Comparison of ENCODE assay signal across 26 mouse cellular contexts in the genomic region with DNA sequence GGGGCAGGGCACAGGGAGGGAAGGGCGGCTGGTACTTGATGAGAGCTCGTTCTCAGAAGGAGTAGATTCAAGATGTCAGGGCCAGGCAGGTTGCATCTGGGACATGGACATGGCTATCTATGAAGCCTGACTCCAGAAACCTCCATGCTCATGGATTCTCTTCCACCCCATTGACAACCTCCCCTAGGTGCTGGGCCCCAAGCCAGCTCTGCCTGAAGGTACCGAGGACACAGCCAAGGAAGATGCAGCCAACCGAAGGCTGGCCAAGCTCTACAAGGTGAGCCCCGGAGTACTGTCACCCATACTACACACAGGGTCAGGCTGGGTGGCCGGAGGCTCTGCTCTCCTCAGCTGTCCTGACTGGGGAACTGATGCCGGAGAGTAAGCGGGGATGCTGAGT. TPM values are rescaled to one million over a fixed set of nuclear protein-coding genes. Genes with fewer than 3 reads are reported as not detected.
DNase-seq lines count a peak whose midpoint lies in the region; ATAC-seq lines count a peak whose summit lies in the region.
"Had no signal": no experiment of that assay in that cellular context is flagged by ENCODE, and none has a peak within 500 bp of the region (broad histone marks: within the 10 kb centered on the region; RNA-seq: fewer than 3 reads in every experiment).

No protein-coding gene starts in this region.

- no peak overlapping the region for H3K4me2 ChIP-seq in heart, embryonic 16.5 days (ENCODE audit: low read depth, low read length)
- H3K4me2 ChIP-seq in forebrain, embryonic 13.5 days = no peak overlapping the region
- H3K4me2 ChIP-seq: embryonic facial prominence, embryonic 15.5 days; forebrain, embryonic 15.5 days; heart, embryonic 11.5 days; hindbrain, embryonic 14.5 days; kidney, embryonic 15.5 days had no signal

- H3K4me3 ChIP-seq in heart, embryonic 16.5 days (ENCODE audit: low read length) = no peak overlapping the region
- no peak overlapping the region for H3K4me3 ChIP-seq in forebrain, embryonic 13.5 days
- H3K4me3 ChIP-seq: embryonic facial prominence, embryonic 15.5 days; erythroblast, embryonic 14.5 days; forebrain, embryonic 10.5 days; forebrain, embryonic 15.5 days; heart, adult 2 months; hindbrain, embryonic 10.5 days; kidney, embryonic 15.5 days had no signal

- H3K9ac ChIP-seq in heart, embryonic 16.5 days (ENCODE audit: low read length) = no peak overlapping the region
- H3K9ac ChIP-seq in forebrain, embryonic 13.5 days = no peak overlapping the region
- H3K9ac ChIP-seq: embryonic facial prominence, embryonic 15.5 days; forebrain, embryonic 15.5 days; hindbrain, embryonic 14.5 days; kidney, embryonic 15.5 days had no signal

- H3K9me3 ChIP-seq in heart, embryonic 16.5 days (replicated peaks; ENCODE audit: control insufficient read depth, low read length) = no peaks in the 10 kb centered on the region
- H3K9me3 ChIP-seq in forebrain, embryonic 13.5 days (replicated peaks) = no peaks in the 10 kb centered on the region
- H3K9me3 ChIP-seq: embryonic facial prominence, embryonic 15.5 days; forebrain, embryonic 10.5 days; forebrain, embryonic 15.5 days; G1E; hindbrain, embryonic 10.5 days; kidney, embryonic 15.5 days had no signal

- no peak for ATAC-seq in heart, embryonic 16.5 days (replicated peaks; ENCODE audit: extremely low read depth, insufficient read depth, low FRiP score)
- no peak for ATAC-seq in forebrain, embryonic 13.5 days
- ATAC-seq: CD4-positive, CD25-positive, alpha-beta regulatory T cell, adult 4 months; forebrain, embryonic 15.5 days; intestine, embryonic 16.5 days had no signal

- peaks cover 10% of the 10 kb centered on the region for H3K4me1 ChIP-seq in heart, embryonic 16.5 days (ENCODE audit: control insufficient read depth, insufficient read depth, low read length)
- H3K4me1 ChIP-seq in forebrain, embryonic 13.5 days = no peaks in the 10 kb centered on the region
- H3K4me1 ChIP-seq: embryonic facial prominence, embryonic 15.5 days; forebrain, embryonic 10.5 days; forebrain, embryonic 15.5 days; hindbrain, embryonic 10.5 days; kidney, embryonic 15.5 days had no signal

- peaks cover 39% of the 10 kb centered on the region for H3K36me3 ChIP-seq in heart, embryonic 16.5 days (ENCODE audit: control insufficient read depth, insufficient read depth)
- no peaks in the 10 kb centered on the region for H3K36me3 ChIP-seq in forebrain, embryonic 13.5 days (ENCODE audit: poor library complexity, severe bottlenecking)
- H3K36me3 ChIP-seq: forebrain, embryonic 10.5 days; forebrain, embryonic 15.5 days; G1E; hindbrain, embryonic 10.5 days had no signal

- peak overlapping the region; percentile 20; the same call in 1 of the 2 replicates for H3K27ac ChIP-seq in heart, embryonic 16.5 days (ENCODE audit: low read length)
- no peak overlapping the region for H3K27ac ChIP-seq in forebrain, embryonic 13.5 days
- H3K27ac ChIP-seq: embryonic facial prominence, embryonic 15.5 days; forebrain, embryonic 10.5 days; forebrain, embryonic 15.5 days; heart, adult 2 months; hindbrain, embryonic 10.5 days; hindbrain, embryonic 14.5 days; kidney, embryonic 15.5 days had no signal

- H3K27me3 ChIP-seq in heart, embryonic 16.5 days (ENCODE audit: control insufficient read depth, insufficient read depth, low read length) = no peaks in the 10 kb centered on the region
- no peaks in the 10 kb centered on the region for H3K27me3 ChIP-seq in forebrain, embryonic 13.5 days
- H3K27me3 ChIP-seq: embryonic facial prominence, embryonic 15.5 days; forebrain, embryonic 15.5 days; kidney, embryonic 15.5 days had no signal

- peak; percentile 35 for DNase-seq in cerebellum, adult 11 months
- DNase-seq in cerebellum, postnatal 4 days (ENCODE audit: low spot score in 2 of 2) = no peak
- DNase-seq in heart, adult 18-20 months = no peak
- DNase-seq in cerebellum, adult 9-11 months = peak; percentile 46
- peak; percentile 34 to 57 for DNase-seq in cerebellum, postnatal 36 days
- DNase-seq in embryo, embryonic 10 days (ENCODE audit: low spot score) = no peak
- DNase-seq: adrenal gland, postnatal 14 days; B cell, adult 2 months; embryo, embryonic 11 days; gastrocnemius, postnatal 10 days; heart, postnatal 10 days; kidney, adult 2 months had no signal

- 84% methylated on average over 8 of the region's 8 CpGs for WGBS in heart, embryonic 16.5 days
- WGBS in forebrain, embryonic 13.5 days = 93% methylated on average over 8 of the region's 8 CpGs

RNA-seq across cellular contexts. Expression of gene Gsn, which starts 37.1 kb away (rescaled TPM):
- polyA plus RNA-seq in heart, embryonic 16.5 days (2015; fragmentation: Nextera tagmentation; extraction: Ambion mirVana) = 348 and 376 TPM in 2 replicates
- 100 to 1,000 TPM; 742 to 802 TPM for total RNA-seq in heart, adult 18-20 months (2021)
- 13.3 and 14.3 TPM in 2 replicates for polyA plus RNA-seq in forebrain, embryonic 13.5 days (2015; fragmentation: Nextera tagmentation; extraction: Ambion mirVana)

RNA-seq across cellular contexts. Expression of gene Stom, which starts 43.5 kb away (rescaled TPM):
- 61.1 and 64.2 TPM in 2 replicates for polyA plus RNA-seq in heart, embryonic 16.5 days (2015; fragmentation: Nextera tagmentation; extraction: Ambion mirVana)
- total RNA-seq in heart, adult 18-20 months (2021) = 100 to 1,000 TPM in 1 of 2 experiments, 10 to 100 TPM in 1; 88.5 to 102 TPM
- 8.0 and 9.4 TPM in 2 replicates for polyA plus RNA-seq in forebrain, embryonic 13.5 days (2015; fragmentation: Nextera tagmentation; extraction: Ambion mirVana)

Comparison
In these comparisons a context has a peak if more than half of its experiments do, and no peak if none do; other contexts are left out.
1. DNase-seq: peak in cerebellum, adult 11 months (single experiment), cerebellum, adult 9-11 months (single experiment) and cerebellum, postnatal 36 days (2 of 2); none in cerebellum, postnatal 4 days (0 of 2), heart, adult 18-20 months (0 of 2) and embryo, embryonic 10 days (single experiment).
2. RNA of gene Gsn, which starts 37.1 kb away (polyA plus RNA-seq): 348 to 376 TPM in heart, embryonic 16.5 days; 13.3 to 14.3 TPM in forebrain, embryonic 13.5 days; every median in the first group is over 10 times any median in the second.